Mouse (Mus musculus) hindbrain, embryonic 16.5 days (tissue): ENCODE measurements around the gene Aig1. TPM values are rescaled to one million over a fixed set of nuclear protein-coding genes. Genes with fewer than 3 reads are reported as not detected.

Experiments used
- ATAC-seq: fragments of 200-750 bp; cut with Nextera tagmentation; 2 replicates; pipeline ENCODE4 v1.8.0; 2017; ENCODE audit warnings: moderate TSS enrichment, moderate library complexity
- H3K27ac ChIP-seq: fragments of 300-500 bp; sonication (generic); 2 replicates; pipeline ENCODE4 v1.5.1; 2014; ENCODE audit warnings: low read depth, mild to moderate bottlenecking, control low read depth, low read length, moderate library complexity
- H3K27me3 ChIP-seq: fragments of 300-500 bp; sonication (generic); replicated peaks from 2 replicates; pipeline ENCODE4 v1.6.1; 2014; ENCODE audit warnings: low read length; ENCODE audit not compliant: control insufficient read depth, insufficient read depth
- H3K36me3 ChIP-seq: fragments of 300-500 bp; sonication (generic); 2 replicates; pipeline ENCODE4 v1.6.1; 2014; ENCODE audit warnings: mild to moderate bottlenecking, low read length, moderate library complexity, mixed read lengths; ENCODE audit not compliant: control insufficient read depth, insufficient read depth
- H3K4me1 ChIP-seq: fragments of 300-500 bp; sonication (generic); 2 replicates; pipeline ENCODE4 v1.6.1; 2014; ENCODE audit warnings: low read depth, low read length; ENCODE audit not compliant: control insufficient read depth, insufficient read depth
- H3K4me2 ChIP-seq: fragments of 300-500 bp; sonication (generic); 2 replicates; pipeline ENCODE4 v1.6.1; 2014; ENCODE audit warnings: mild to moderate bottlenecking, low read length, control low read depth, moderate library complexity
- H3K4me3 ChIP-seq: fragments of 300-500 bp; sonication (generic); 2 replicates; pipeline ENCODE4 v1.5.1; 2014; ENCODE audit warnings: mild to moderate bottlenecking, low read length, control low read depth, moderate library complexity
- H3K9ac ChIP-seq: fragments of 300-500 bp; sonication (generic); 2 replicates; pipeline ENCODE4 v1.6.1; 2014; ENCODE audit warnings: low read depth, mild to moderate bottlenecking, control low read depth, low read length, moderate library complexity
- H3K9me3 ChIP-seq: fragments of 300-500 bp; sonication (generic); 2 replicates; pipeline ENCODE4 v1.6.1; 2014; ENCODE audit warnings: mild to moderate bottlenecking, low read length, moderate library complexity; ENCODE audit not compliant: control insufficient read depth
- WGBS: fragments of 180-500 bp; shearing (Covaris S2); extraction: QIAGEN DNeasy Blood & Tissue Kit; methylation state at CpG from one replicate; pipeline ENCODE4 v1.1.7; 2014; 5-methylcytosine and 5-hydroxymethylcytosine counted together
- polyA plus RNA-seq: library from polyadenylated mRNA; unstranded; fragments of >200 nt; fragmentation: Nextera tagmentation; extraction: Ambion mirVana; gene quantifications from 2 replicates; pipeline ENCODE4 v1.2.1, GENCODE M21; 2015

Gene Aig1
- polyA plus RNA-seq, 1 experiment from 2014 or later, result 116 TPM

DNA sequence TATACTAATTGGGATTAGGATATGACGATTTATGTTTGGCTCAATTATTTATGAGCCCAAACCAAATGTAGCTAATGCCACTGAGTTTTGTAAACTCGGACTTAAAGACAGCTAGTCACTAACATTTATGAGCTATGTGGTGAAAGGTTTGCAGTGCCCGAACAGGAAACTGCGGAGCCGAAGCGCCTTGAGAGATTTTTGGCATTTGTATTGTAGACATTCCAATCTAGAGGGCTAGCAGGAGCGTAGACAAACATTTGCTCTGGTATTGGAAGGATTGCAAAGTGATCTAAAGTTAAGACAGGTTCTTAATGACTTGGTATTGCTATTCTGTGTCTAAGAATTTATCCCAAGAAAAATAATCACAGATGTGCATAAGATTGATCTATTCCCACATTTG, 12.3 kb downstream of the Aig1 start:
- Histone ChIP-seq H3K27me3 (no peaks in the 10 kb centered on the region), H3K4me1 (peaks cover 2% of the 10 kb centered on the region), H3K4me3 (no peak overlapping the region), H3K27ac (no peak overlapping the region), H3K4me2 (no peak overlapping the region), H3K9ac (no peak overlapping the region), H3K9me3 (no peaks in the 10 kb centered on the region; the same call in 1 of the 2 replicates), H3K36me3 (peaks cover 3% of the 10 kb centered on the region; the same call in 1 of the 2 replicates)
- no peak for ATAC-seq
- WGBS, result 96% methylated on average over 7 of the region's 7 CpGs

DNA sequence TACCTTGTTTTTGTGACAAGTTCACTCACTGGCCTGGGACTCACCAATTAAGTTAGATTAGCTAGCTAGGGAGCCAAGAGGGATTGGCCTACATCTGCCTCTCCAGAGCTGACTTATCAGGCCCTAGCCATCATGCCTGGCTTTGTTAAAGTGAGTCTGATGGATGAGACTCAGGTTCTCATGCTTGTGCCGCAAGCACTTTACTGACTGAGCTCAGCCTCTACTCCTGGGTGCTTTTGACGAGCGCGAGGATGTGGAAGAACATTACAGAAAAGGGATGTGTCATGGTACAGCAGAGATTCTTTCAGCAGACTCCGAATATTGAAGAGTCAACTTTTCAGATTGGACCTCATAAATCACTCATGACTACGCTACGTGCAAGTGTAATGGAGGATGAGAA, 12.8 kb downstream of the Aig1 start:
- H3K9ac ChIP-seq, result no peak overlapping the region
- peaks cover under 1% of the 10 kb centered on the region; the same call in 1 of the 2 replicates for H3K4me1 ChIP-seq
- H3K36me3 ChIP-seq, result peaks cover 3% of the 10 kb centered on the region; the same call in 1 of the 2 replicates
- no peaks in the 10 kb centered on the region; the same call in 1 of the 2 replicates for H3K9me3 ChIP-seq
- H3K4me2 ChIP-seq, result no peak overlapping the region
- H3K27me3 ChIP-seq, result no peaks in the 10 kb centered on the region
- no peak for ATAC-seq
- WGBS, result 78% methylated on average over 7 of the region's 7 CpGs
- H3K27ac ChIP-seq, result no peak overlapping the region
- no peak overlapping the region for H3K4me3 ChIP-seq

DNA sequence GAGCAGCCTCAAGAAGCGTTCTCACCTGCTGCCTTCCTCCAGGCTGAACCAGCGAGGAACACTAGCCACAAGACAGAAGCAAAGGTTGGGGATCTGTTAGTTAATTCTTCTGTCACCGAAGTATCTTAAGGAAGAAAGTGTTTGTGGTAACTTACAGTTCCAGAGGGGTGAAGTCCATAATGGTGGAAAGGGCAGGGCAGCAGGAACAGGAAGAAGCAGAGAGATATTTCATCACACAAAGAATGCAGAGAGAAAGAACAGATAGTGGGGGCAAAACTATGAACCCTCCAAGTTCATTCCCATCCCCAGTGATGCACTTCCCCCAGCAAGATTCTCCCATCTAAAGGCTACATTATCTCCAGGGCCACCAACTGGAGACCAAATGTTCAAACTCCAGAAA, 13.7 kb downstream of the Aig1 start:
- H3K9me3 ChIP-seq, result no peaks in the 10 kb centered on the region; the same call in 1 of the 2 replicates
- H3K4me3 ChIP-seq, result no peak overlapping the region
- ATAC-seq, result no peak
- no peaks in the 10 kb centered on the region; the same call in 1 of the 2 replicates for H3K4me1 ChIP-seq
- 89% methylated on average over 3 of the region's 3 CpGs for WGBS
- no peak overlapping the region for H3K4me2 ChIP-seq
- no peaks in the 10 kb centered on the region for H3K27me3 ChIP-seq
- H3K9ac ChIP-seq, result no peak overlapping the region
- H3K36me3 ChIP-seq, result peaks cover 3% of the 10 kb centered on the region; the same call in 1 of the 2 replicates
- H3K27ac ChIP-seq, result no peak overlapping the region

DNA sequence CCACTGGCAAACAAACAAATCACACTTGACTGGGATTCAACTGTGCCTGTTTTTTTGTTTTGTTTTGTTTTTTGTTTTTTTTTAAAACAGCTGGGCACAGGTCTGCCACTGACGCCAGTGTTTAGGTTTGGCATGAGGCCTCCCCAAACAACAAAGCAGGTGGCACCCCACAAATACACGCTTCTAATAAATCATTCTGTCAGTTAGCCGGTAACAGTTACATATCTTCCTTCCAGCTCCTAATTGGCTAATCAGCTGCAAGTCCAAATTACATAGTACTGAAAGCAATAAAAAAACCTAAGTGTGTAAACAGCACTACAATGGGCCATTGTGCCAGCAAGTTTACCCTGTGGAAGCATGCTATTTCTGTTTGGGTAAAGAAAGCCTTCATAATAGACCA, 18.7 kb downstream of the Aig1 start:
- no peak for ATAC-seq
- H3K27ac ChIP-seq, result no peak overlapping the region
- WGBS, result 21% methylated on average over 3 of the region's 3 CpGs
- no peaks in the 10 kb centered on the region for H3K9me3 ChIP-seq
- H3K4me2 ChIP-seq, result no peak overlapping the region
- H3K4me1 ChIP-seq, result peaks cover 4% of the 10 kb centered on the region; the same call in 1 of the 2 replicates
- no peak overlapping the region for H3K9ac ChIP-seq
- no peaks in the 10 kb centered on the region for H3K27me3 ChIP-seq
- peaks cover 3% of the 10 kb centered on the region; the same call in 1 of the 2 replicates for H3K36me3 ChIP-seq
- no peak overlapping the region for H3K4me3 ChIP-seq

DNA sequence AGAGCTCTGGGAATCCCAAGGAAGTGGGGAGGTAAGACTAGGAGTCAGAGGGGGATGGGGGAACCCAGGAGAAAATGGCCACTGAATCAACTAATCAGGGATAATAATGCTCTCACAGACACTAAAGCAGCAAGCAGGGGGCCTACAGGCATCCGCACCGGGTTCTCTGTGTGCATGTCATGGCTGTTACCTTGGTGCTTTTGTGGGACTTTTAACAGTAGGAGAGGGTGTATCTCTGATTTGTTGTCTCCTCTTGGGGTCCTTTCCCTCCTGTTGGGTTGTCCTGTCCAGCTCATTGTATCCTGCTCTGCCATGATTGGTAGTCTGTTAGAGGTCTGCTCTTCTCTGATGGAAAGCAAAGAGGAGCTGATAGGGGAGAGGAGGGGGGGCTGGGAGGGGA, 19.6 kb downstream of the Aig1 start:
- H3K9me3 ChIP-seq, result no peaks in the 10 kb centered on the region
- H3K36me3 ChIP-seq, result peaks cover 3% of the 10 kb centered on the region; the same call in 1 of the 2 replicates
- no peak for ATAC-seq
- H3K4me2 ChIP-seq, result no peak overlapping the region
- H3K27me3 ChIP-seq, result no peaks in the 10 kb centered on the region
- peaks cover 4% of the 10 kb centered on the region; the same call in 1 of the 2 replicates for H3K4me1 ChIP-seq
- H3K27ac ChIP-seq, result no peak overlapping the region
- WGBS, result 24% methylated on average over 2 of the region's 2 CpGs
- H3K4me3 ChIP-seq, result no peak overlapping the region
- H3K9ac ChIP-seq, result no peak overlapping the region

DNA sequence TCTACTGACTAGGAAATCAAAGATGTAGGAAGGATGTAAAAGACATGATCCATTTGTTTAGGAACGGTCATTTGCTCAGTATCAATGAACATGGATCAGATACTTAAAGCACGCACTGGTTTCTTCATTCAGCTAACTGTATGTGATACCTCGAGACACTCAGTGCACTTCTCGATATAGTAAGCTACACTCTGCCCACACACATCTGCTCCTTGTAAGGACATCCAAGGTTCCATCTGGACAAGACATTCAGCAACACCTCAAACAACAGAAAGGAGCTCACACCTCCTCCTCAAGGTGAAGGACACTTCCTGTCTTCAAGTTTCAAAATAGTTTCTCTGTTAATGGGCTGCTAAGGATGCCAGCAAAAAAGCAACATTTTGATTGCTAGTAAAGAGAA, 23.9 kb downstream of the Aig1 start:
- no peaks in the 10 kb centered on the region for H3K27me3 ChIP-seq
- H3K27ac ChIP-seq, result no peak overlapping the region
- H3K4me1 ChIP-seq, result peaks cover 2% of the 10 kb centered on the region; the same call in 1 of the 2 replicates
- H3K36me3 ChIP-seq, result no peaks in the 10 kb centered on the region
- WGBS, result 91% methylated on average over 4 of the region's 4 CpGs
- H3K4me3 ChIP-seq, result no peak overlapping the region
- H3K9ac ChIP-seq, result no peak overlapping the region
- no peak for ATAC-seq
- no peaks in the 10 kb centered on the region for H3K9me3 ChIP-seq
- H3K4me2 ChIP-seq, result no peak overlapping the region

DNA sequence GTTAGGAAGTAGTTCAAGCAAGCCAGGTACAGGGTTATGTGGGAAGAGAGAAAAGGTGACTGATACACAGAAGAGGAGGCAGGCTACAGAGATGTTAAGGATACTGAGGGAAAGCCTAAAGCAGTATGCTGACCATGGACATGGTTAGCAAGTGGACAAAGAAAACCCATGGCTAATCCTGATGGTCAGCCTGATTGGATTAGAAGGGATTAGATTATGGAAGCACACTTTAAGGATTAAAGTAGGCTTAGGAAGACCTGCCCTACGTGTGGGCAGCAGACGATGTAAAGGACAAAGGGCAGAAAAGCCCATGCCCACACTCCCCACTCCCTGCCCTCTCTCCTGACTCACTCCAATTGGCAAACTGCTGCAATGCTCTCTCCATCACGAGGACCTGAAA, 25.0 kb downstream of the Aig1 start:
- Histone ChIP-seq H3K27me3 (no peaks in the 10 kb centered on the region), H3K27ac (no peak overlapping the region), H3K9me3 (no peaks in the 10 kb centered on the region), H3K9ac (no peak overlapping the region), H3K36me3 (no peaks in the 10 kb centered on the region), H3K4me2 (no peak overlapping the region), H3K4me1 (no peaks in the 10 kb centered on the region), H3K4me3 (no peak overlapping the region)
- ATAC-seq, result no peak
- WGBS, result 74% methylated on average over 3 of the region's 3 CpGs

DNA sequence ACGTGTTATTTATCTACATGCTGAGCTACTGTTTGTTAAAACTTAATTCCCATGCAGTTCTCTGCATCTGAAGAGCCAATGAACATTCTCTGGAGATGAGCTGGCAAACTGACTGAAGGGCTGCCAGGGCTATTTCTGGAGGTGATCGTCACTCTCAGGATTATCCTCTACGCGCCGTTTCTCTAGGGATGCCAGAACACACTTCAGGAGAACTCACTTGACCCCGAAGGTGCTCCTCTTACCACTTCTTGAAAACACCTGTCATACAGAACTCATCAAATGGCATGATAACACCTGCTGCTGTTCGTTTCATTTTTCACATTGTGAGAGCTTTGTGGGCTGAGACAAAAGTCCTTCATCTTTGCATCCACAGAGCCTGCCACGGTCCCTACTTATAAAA, 25.9 kb downstream of the Aig1 start:
- no peaks in the 10 kb centered on the region for H3K27me3 ChIP-seq
- H3K9me3 ChIP-seq, result no peaks in the 10 kb centered on the region
- no peaks in the 10 kb centered on the region for H3K36me3 ChIP-seq
- H3K4me2 ChIP-seq, result no peak overlapping the region
- no peak overlapping the region for H3K27ac ChIP-seq
- no peak for ATAC-seq
- WGBS, result 82% methylated on average over 8 of the region's 8 CpGs
- H3K9ac ChIP-seq, result no peak overlapping the region
- H3K4me1 ChIP-seq, result no peaks in the 10 kb centered on the region
- H3K4me3 ChIP-seq, result no peak overlapping the region

DNA sequence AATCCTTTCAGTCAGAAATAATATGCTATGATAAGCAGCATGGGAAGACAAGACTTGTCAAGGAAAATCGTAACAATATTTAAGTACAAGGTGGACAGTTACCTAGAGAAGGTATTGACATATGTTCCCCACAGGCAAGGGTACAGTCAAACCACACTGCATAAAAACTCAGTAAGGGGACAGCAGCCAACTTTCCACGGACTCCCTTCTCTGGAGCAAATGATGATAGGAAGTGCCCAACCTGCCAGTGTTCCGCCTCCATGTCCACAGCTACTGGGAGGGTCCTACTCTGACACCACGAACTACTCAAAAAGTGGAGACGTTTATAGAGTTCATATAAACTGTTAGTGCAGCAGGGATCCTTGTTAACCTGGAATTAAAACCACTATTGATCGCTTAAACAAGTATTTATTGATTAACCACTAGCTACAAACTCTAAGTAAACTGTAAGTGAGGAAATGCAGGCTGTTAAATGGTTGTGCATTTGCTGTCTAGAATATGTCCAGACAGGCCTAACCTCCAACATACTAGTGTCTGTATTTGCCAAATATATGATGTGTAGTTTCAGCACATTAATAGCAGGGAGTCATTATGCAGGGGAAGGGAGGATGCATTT, 30.2 kb downstream of the Aig1 start:
- Histone ChIP-seq H3K9me3 (no peaks in the 10 kb centered on the region), H3K4me2 (no peak overlapping the region), H3K27me3 (no peaks in the 10 kb centered on the region), H3K9ac (no peak overlapping the region), H3K36me3 (no peaks in the 10 kb centered on the region), H3K4me3 (no peak overlapping the region), H3K27ac (no peak overlapping the region), H3K4me1 (no peaks in the 10 kb centered on the region)
- ATAC-seq, result no peak
- WGBS, result 85% methylated on average over 6 of the region's 6 CpGs
